Mouse (Mus musculus): ENCODE data around the gene Lgr6.

DNA sequence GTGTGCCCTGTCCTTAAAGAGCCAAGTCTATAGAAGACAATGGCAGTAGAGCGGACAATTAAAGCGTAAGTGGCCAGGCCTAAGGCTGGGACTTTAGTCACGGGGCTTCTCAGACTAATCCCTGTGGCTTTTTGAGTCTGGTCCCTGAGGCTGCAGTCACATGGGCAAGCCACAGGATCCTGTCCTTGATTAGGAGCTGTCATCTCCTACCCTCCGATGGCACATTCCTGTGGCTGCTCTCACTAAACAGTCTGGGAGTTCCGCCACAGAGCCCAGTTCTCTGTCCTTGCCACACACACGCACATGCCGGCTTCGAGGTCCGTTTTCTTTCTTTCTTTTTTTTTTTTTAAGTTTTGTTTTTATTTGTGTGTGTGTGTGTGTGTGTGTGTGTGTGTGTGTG, 21.6 kb downstream of the Lgr6 start:
- TF ChIP-seq CTCF (IDR thresholded peaks at IDR 0.05; ENCODE audit: low read depth, low read length) (no peak), POLR2A (IDR thresholded peaks at IDR 0.05; ENCODE audit: borderline replicate concordance, low read depth, low read length) (no peak)

Data from bone marrow macrophage, adult 2 months (primary cell).